Mouse (Mus musculus): ENCODE results near the gene Raver2. TPM values are rescaled to one million over a fixed set of nuclear protein-coding genes. Genes with fewer than 3 reads are reported as not detected.

The Raver2 gene
- polyA plus RNA-seq, 1 experiment: 24.7 TPM

Other genes with a start within 250 kb of the Raver2 start
- gene Gm10577, start 48.3 kb upstream of the Raver2 start, polyA plus RNA-seq (2012; rRNA removed): not detected in 2 replicates
- 62.9 and 70.1 TPM in 2 replicates for gene Jak1, start 196.3 kb downstream of the Raver2 start, polyA plus RNA-seq (2012; rRNA removed)

Data from frontal cortex, adult 2 months (tissue).